Mouse (Mus musculus) megakaryocyte, embryonic 14.5 days (primary cell): ENCODE data around the gene Ninj1.

Source experiments
- FLI1 ChIP-seq: IDR thresholded peaks from 2 replicates; pipeline ENCODE4 v1.6.1; 2012; ENCODE audit warnings: low read length, inconsistent platforms, mixed read lengths
- GATA1 ChIP-seq: IDR thresholded peaks from 3 replicates; pipeline ENCODE4 v1.6.1; 2012; ENCODE audit warnings: mixed read lengths, low read length, inconsistent platforms, borderline replicate concordance

- TF ChIP-seq FLI1 (no peak), GATA1 (no peak)
Measured at GRCm38 (mm10) chr13:49183161-49183560, 4.1 kb upstream of the Ninj1 start.
